Comparison of ENCODE assay signal across 8 mouse cellular contexts in the genomic region with DNA sequence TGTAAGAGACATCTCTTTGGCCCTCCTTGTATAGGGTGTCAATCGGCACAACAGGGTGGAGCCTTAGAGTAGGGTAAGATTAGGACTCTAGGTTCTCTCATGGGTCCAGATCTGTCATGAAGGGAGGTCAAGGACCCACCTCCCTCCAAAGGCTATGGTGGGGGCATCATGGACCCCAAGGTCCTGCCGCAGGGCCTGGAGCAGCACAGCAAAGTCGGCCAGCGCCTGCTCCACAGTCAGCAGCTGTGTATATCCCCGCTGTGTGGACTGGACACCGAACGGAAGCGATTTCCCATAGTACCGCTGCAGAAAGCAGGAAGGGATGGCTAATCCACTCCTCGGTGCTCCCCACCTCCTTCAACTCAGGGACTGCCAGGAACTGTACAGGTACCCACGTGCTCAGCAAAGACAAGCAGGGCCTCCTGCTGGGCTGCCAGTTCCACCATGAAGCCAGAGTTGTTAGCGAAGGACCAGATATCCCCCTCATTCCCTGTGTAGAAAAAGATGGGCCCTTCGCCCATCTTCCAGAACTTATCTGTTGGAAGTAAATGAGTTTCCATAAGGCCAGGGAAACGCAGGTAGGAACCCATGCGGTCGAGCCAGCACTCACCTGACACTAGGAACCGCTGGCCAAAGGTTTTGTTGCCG. TPM values are rescaled to one million over a fixed set of nuclear protein-coding genes. Genes with fewer than 3 reads are reported as not detected.
DNase-seq lines count a peak whose midpoint lies in the region; ATAC-seq and TF ChIP-seq lines count a peak whose summit lies in the region.

No protein-coding gene starts in this region.

- no peak for ATAC-seq in embryonic facial prominence, embryonic 14.5 days (ENCODE audit: low read depth)
- no peak for ATAC-seq in intestine, embryonic 15.5 days
- ATAC-seq in neural tube, embryonic 12.5 days (ENCODE audit: low FRiP score, low read depth): peak; percentile 22; the same call in 1 of the 2 replicates

- peaks cover 33% of the 10 kb centered on the region for H3K36me3 ChIP-seq in embryonic facial prominence, embryonic 14.5 days (ENCODE audit: control insufficient read depth, insufficient read depth, low read length)
- H3K36me3 ChIP-seq in intestine, embryonic 15.5 days: peaks cover 16% of the 10 kb centered on the region
- H3K36me3 ChIP-seq in neural tube, embryonic 12.5 days: peaks cover 22% of the 10 kb centered on the region

- intact Hi-C loops in left cerebral cortex, adult 2 months (cut with DNase I): no loop called here
- intact Hi-C loops in left cerebral cortex, postnatal 36 days (cut with DNase I): no loop called here

- peaks cover 13% of the 10 kb centered on the region; the same call in 1 of the 2 replicates for H3K4me1 ChIP-seq in embryonic facial prominence, embryonic 14.5 days (ENCODE audit: control insufficient read depth, insufficient read depth, low read length)
- peaks cover 23% of the 10 kb centered on the region for H3K4me1 ChIP-seq in intestine, embryonic 15.5 days (replicated peaks)
- H3K4me1 ChIP-seq in neural tube, embryonic 12.5 days: peaks cover 17% of the 10 kb centered on the region

- no peaks in the 10 kb centered on the region for H3K27me3 ChIP-seq in embryonic facial prominence, embryonic 14.5 days (replicated peaks; ENCODE audit: control insufficient read depth, insufficient read depth, low read length)
- no peaks in the 10 kb centered on the region for H3K27me3 ChIP-seq in intestine, embryonic 15.5 days (replicated peaks)
- H3K27me3 ChIP-seq in neural tube, embryonic 12.5 days (replicated peaks): no peaks in the 10 kb centered on the region

- no peak overlapping the region for H3K27ac ChIP-seq in left cerebral cortex, adult 2 months
- no peak overlapping the region for H3K27ac ChIP-seq in embryonic facial prominence, embryonic 14.5 days (replicated peaks; ENCODE audit: low read depth, low read length)
- H3K27ac ChIP-seq in intestine, embryonic 15.5 days: no peak overlapping the region
- no peak overlapping the region for H3K27ac ChIP-seq in neural tube, embryonic 12.5 days

- WGBS in embryonic facial prominence, embryonic 14.5 days: 38% methylated on average over 18 of the region's 18 CpGs
- WGBS in intestine, embryonic 15.5 days: 37% methylated on average over 18 of the region's 18 CpGs
- 39% methylated on average over 18 of the region's 18 CpGs for WGBS in neural tube, embryonic 12.5 days

- no peak for DNase-seq in left cerebral cortex, adult 2 months (ENCODE audit: extremely low spot score in 1 of 2, low spot score in 2 of 2)
- DNase-seq in left cerebral cortex, postnatal 36 days (ENCODE audit: low spot score in 2 of 2): no peak
- DNase-seq in embryonic facial prominence, embryonic 14.5 days (ENCODE audit: low spot score): no peak
- DNase-seq in layer of hippocampus, adult 9-11 months: no peak
- DNase-seq in gastrocnemius, postnatal 4 days (ENCODE audit: low spot score in 2 of 2): no peak
- no peak for DNase-seq in retina, embryonic 14.5 days (ENCODE audit: low spot score)

- peak overlapping the region; percentile 76 for H3K4me2 ChIP-seq in embryonic facial prominence, embryonic 14.5 days (ENCODE audit: low read depth, low read length)
- H3K4me2 ChIP-seq in intestine, embryonic 15.5 days (replicated peaks): peak overlapping the region; percentile 89
- peak overlapping the region; percentile 75 for H3K4me2 ChIP-seq in neural tube, embryonic 12.5 days (replicated peaks)

- H3K9ac ChIP-seq in embryonic facial prominence, embryonic 14.5 days (ENCODE audit: low read depth, low read length): peak overlapping the region; percentile 63
- peak overlapping the region; percentile 50 for H3K9ac ChIP-seq in intestine, embryonic 15.5 days
- H3K9ac ChIP-seq in neural tube, embryonic 12.5 days: peak overlapping the region; percentile 5; the same call in 1 of the 2 replicates

- peak overlapping the region; percentile 52 for H3K4me3 ChIP-seq in left cerebral cortex, adult 2 months
- H3K4me3 ChIP-seq in embryonic facial prominence, embryonic 14.5 days (ENCODE audit: low read depth, low read length): peak overlapping the region; percentile 56
- peak overlapping the region; percentile 51 for H3K4me3 ChIP-seq in intestine, embryonic 15.5 days (replicated peaks)
- peak overlapping the region; percentile 43 for H3K4me3 ChIP-seq in neural tube, embryonic 12.5 days

- H3K9me3 ChIP-seq in embryonic facial prominence, embryonic 14.5 days (ENCODE audit: control insufficient read depth, low read length): no peaks in the 10 kb centered on the region
- H3K9me3 ChIP-seq in intestine, embryonic 15.5 days: no peaks in the 10 kb centered on the region
- H3K9me3 ChIP-seq in neural tube, embryonic 12.5 days: no peaks in the 10 kb centered on the region

- TF ChIP-seq CTCF in left cerebral cortex, adult 2 months (IDR thresholded peaks at IDR 0.05): no peak

RNA-seq across cellular contexts. Expression of gene Dpp7, which starts 0.6 kb away (rescaled TPM):
- 10 to 100 TPM; 32.2 to 33.9 TPM for total RNA-seq in left cerebral cortex, adult 2 months (2021)
- total RNA-seq in left cerebral cortex, postnatal 36 days (2021): 10 to 100 TPM; 27.1 to 34.1 TPM
- polyA plus RNA-seq in embryonic facial prominence, embryonic 14.5 days (2014; fragmentation: Nextera tagmentation; extraction: Ambion mirVana): 19.7 and 23.8 TPM in 2 replicates
- polyA plus RNA-seq in intestine, embryonic 15.5 days (2015; fragmentation: Nextera tagmentation; extraction: Ambion mirVana): 46.0 and 48.6 TPM in 2 replicates
- 21.2 and 24.5 TPM in 2 replicates for polyA plus RNA-seq in neural tube, embryonic 12.5 days (2016; fragmentation: Nextera tagmentation; extraction: Ambion mirVana)
- 10 to 100 TPM in 1 of 2 experiments, 1 to 10 TPM in 1; 8.1 to 11.9 TPM for total RNA-seq in gastrocnemius, postnatal 4 days (2021)

RNA-seq across cellular contexts. Expression of gene Uap1l1, which starts 9.9 kb away (rescaled TPM):
- total RNA-seq in left cerebral cortex, adult 2 months (2021): 10 to 100 TPM; 15.8 to 24.9 TPM
- 10 to 100 TPM; 17.0 to 20.8 TPM for total RNA-seq in left cerebral cortex, postnatal 36 days (2021)
- polyA plus RNA-seq in embryonic facial prominence, embryonic 14.5 days (2014; fragmentation: Nextera tagmentation; extraction: Ambion mirVana): 20.8 and 20.9 TPM in 2 replicates
- polyA plus RNA-seq in intestine, embryonic 15.5 days (2015; fragmentation: Nextera tagmentation; extraction: Ambion mirVana): 105 and 122 TPM in 2 replicates
- polyA plus RNA-seq in neural tube, embryonic 12.5 days (2016; fragmentation: Nextera tagmentation; extraction: Ambion mirVana): 5.6 and 7.2 TPM in 2 replicates
- 10 to 100 TPM; 11.2 to 14.3 TPM for total RNA-seq in gastrocnemius, postnatal 4 days (2021)

RNA-seq across cellular contexts. Expression of gene Sapcd2, which starts 16.6 kb away (rescaled TPM):
- total RNA-seq in left cerebral cortex, adult 2 months (2021): 1 to 10 TPM; 2.1 to 2.7 TPM
- 1 to 10 TPM; 2.7 to 4.1 TPM for total RNA-seq in left cerebral cortex, postnatal 36 days (2021)
- polyA plus RNA-seq in embryonic facial prominence, embryonic 14.5 days (2014; fragmentation: Nextera tagmentation; extraction: Ambion mirVana): 21.4 and 29.3 TPM in 2 replicates
- 46.8 and 48.8 TPM in 2 replicates for polyA plus RNA-seq in intestine, embryonic 15.5 days (2015; fragmentation: Nextera tagmentation; extraction: Ambion mirVana)
- polyA plus RNA-seq in neural tube, embryonic 12.5 days (2016; fragmentation: Nextera tagmentation; extraction: Ambion mirVana): 38.1 and 39.5 TPM in 2 replicates
- 1 to 10 TPM; 6.2 TPM for total RNA-seq in gastrocnemius, postnatal 4 days (2021)

RNA-seq across cellular contexts. Expression of gene Man1b1, which starts 23.4 kb away (rescaled TPM):
- 10 to 100 TPM; 56.0 to 62.4 TPM for total RNA-seq in left cerebral cortex, adult 2 months (2021)
- 10 to 100 TPM; 57.0 to 63.7 TPM for total RNA-seq in left cerebral cortex, postnatal 36 days (2021)
- 74.7 and 75.0 TPM in 2 replicates for polyA plus RNA-seq in embryonic facial prominence, embryonic 14.5 days (2014; fragmentation: Nextera tagmentation; extraction: Ambion mirVana)
- polyA plus RNA-seq in intestine, embryonic 15.5 days (2015; fragmentation: Nextera tagmentation; extraction: Ambion mirVana): 40.2 and 40.8 TPM in 2 replicates
- 70.3 and 71.7 TPM in 2 replicates for polyA plus RNA-seq in neural tube, embryonic 12.5 days (2016; fragmentation: Nextera tagmentation; extraction: Ambion mirVana)
- 10 to 100 TPM; 36.5 to 40.2 TPM for total RNA-seq in gastrocnemius, postnatal 4 days (2021)

RNA-seq across cellular contexts. Expression of gene Grin1, which starts 36.6 kb away (rescaled TPM):
- total RNA-seq in left cerebral cortex, adult 2 months (2021): 100 to 1,000 TPM; 452 to 457 TPM
- 100 to 1,000 TPM; 451 to 471 TPM for total RNA-seq in left cerebral cortex, postnatal 36 days (2021)
- 1.7 and 1.8 TPM in 2 replicates for polyA plus RNA-seq in embryonic facial prominence, embryonic 14.5 days (2014; fragmentation: Nextera tagmentation; extraction: Ambion mirVana)
- polyA plus RNA-seq in intestine, embryonic 15.5 days (2015; fragmentation: Nextera tagmentation; extraction: Ambion mirVana): 1.4 TPM in 2 replicates
- 8.1 and 11.3 TPM in 2 replicates for polyA plus RNA-seq in neural tube, embryonic 12.5 days (2016; fragmentation: Nextera tagmentation; extraction: Ambion mirVana)
- total RNA-seq in gastrocnemius, postnatal 4 days (2021): under 1 TPM; 0.17 to 0.26 TPM

Comparison
In these comparisons a context has a peak if more than half of its experiments do, and no peak if none do; other contexts are left out.
1. H3K9ac ChIP-seq: peak in every context shown above with its lines; median percentile 63 in embryonic facial prominence, embryonic 14.5 days; 50 in intestine, embryonic 15.5 days; 5 in neural tube, embryonic 12.5 days.